Mouse (Mus musculus) cortical plate, adult 2 months (tissue): Measurements from ENCODE around the gene Gm45716.

ENCODE experiments used
- CTCF ChIP-seq: fragments of 200-500 bp; IDR thresholded peaks from 2 replicates; pipeline ENCODE4 v1.5.1; 2011; ENCODE audit warnings: mild to moderate bottlenecking, control low read depth, low read length; ENCODE audit not compliant: insufficient read depth; ENCODE audit errors: extremely low read depth
- POLR2A ChIP-seq: fragments of 200-500 bp; IDR thresholded peaks from 2 replicates; pipeline ENCODE4 v1.6.1; 2011; ENCODE audit warnings: mild to moderate bottlenecking, low read length, control low read depth; ENCODE audit not compliant: insufficient read depth; ENCODE audit errors: extremely low read depth

GRCm38 (mm10) chr11:90235221-90235620, 47.7 kb downstream of the Gm45716 start:
- TF ChIP-seq CTCF (no peak), POLR2A (no peak)
